Mouse (Mus musculus): Measurements from ENCODE around the gene Fcho2.

Gene Fcho2

GRCm38 (mm10) chr13:98679230-98679629 lies 136.0 kb downstream of the Fcho2 start:
- no peak for DNase-seq (ENCODE audit: low read depth)

DNA sequence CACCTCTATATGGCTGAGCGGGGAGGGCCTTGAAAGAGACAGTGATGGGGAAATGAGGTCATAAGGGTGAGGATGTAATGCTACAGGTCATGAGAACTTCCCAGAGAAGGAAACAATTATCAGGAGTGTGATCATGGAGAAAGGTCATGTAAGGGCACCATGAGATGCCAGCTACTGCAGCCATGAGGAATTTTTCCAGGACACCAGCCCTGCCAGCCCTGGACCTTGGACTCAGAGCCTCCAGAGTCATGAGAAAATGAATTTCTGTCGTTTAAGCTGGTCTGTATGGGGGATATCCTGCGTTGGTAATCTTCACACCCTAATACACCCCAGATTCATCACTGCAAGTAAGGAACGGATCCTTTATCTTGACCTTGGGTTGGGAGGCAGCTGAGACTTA lies 141.3 kb downstream of the Fcho2 start:
- DNase-seq (ENCODE audit: low read depth): no peak

Data from induced T-regulatory cell, adult 2 months (primary cell).